In the genomic region with DNA sequence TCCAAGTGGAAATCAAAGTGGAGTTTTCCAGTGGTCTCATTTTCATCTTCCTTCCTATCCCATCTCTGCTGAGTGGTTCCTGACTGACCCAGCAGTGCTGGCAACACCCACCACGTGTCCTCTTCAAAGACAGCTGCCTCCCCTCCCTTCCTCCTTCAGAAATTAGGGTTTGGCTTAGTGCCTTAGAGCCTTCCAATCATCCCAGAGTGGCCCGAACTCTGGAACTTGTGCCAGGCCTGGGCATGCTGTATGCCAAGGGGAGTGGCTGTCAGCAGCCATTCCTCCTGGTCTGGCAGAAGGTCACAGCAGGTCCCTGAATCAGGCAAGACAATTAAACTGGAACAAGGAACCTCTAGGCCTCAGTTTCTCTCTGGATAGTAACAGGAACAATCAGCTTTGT, we compare ENCODE assay signal across 11 mouse cellular contexts. TPM values are rescaled to one million over a fixed set of nuclear protein-coding genes. Genes with fewer than 3 reads are reported as not detected.
A peak's percentile ranks its signal among the peaks of the same experiment; 100 is the strongest.
DNase-seq lines count a peak whose midpoint lies in the region; ATAC-seq lines count a peak whose summit lies in the region.
"Had no signal": no experiment of that assay in that cellular context is flagged by ENCODE, and none has a peak within 500 bp of the region (broad histone marks: within the 10 kb centered on the region; RNA-seq: fewer than 3 reads in every experiment).

No protein-coding gene starts in this region.

- DNase-seq in heart, adult 8-10 months (ENCODE audit: low spot score), result peak; percentile 65
- no peak for DNase-seq in heart, embryonic 10.5 days (ENCODE audit: low spot score)
- peak; percentile 73 for DNase-seq in Muller cell, postnatal 12 days (ENCODE audit: inconsistent ontology term)
- peak; percentile 78 to 89 for DNase-seq in cerebellum, adult 18-20 months
- DNase-seq in kidney, postnatal 36 days, result peak; percentile 71 to 73
- no peak for DNase-seq in retina, postnatal 1 day
- DNase-seq in frontal cortex, postnatal 36 days (ENCODE audit: low spot score in 2 of 2), result no peak

- H3K36me3 ChIP-seq in heart, embryonic 10.5 days, result no peaks in the 10 kb centered on the region
- H3K36me3 ChIP-seq in intestine, embryonic 16.5 days (ENCODE audit: control insufficient read depth, insufficient read depth, low read length), result no peaks in the 10 kb centered on the region
- H3K36me3 ChIP-seq: limb, embryonic 15.5 days had no signal

- no peak overlapping the region for H3K27ac ChIP-seq in heart, embryonic 10.5 days
- no peak overlapping the region for H3K27ac ChIP-seq in intestine, embryonic 16.5 days (ENCODE audit: low read length)
- H3K27ac ChIP-seq: limb, embryonic 15.5 days had no signal

- no peaks in the 10 kb centered on the region for H3K9me3 ChIP-seq in heart, embryonic 10.5 days
- no peaks in the 10 kb centered on the region for H3K9me3 ChIP-seq in intestine, embryonic 16.5 days (ENCODE audit: control insufficient read depth, low read length)
- H3K9me3 ChIP-seq: limb, embryonic 15.5 days had no signal

- H3K9ac ChIP-seq in intestine, embryonic 16.5 days (ENCODE audit: low read depth, low read length), result no peak overlapping the region
- H3K9ac ChIP-seq: limb, embryonic 15.5 days had no signal

- peaks cover 34% of the 10 kb centered on the region for H3K4me1 ChIP-seq in heart, embryonic 10.5 days
- H3K4me1 ChIP-seq in intestine, embryonic 16.5 days (ENCODE audit: control insufficient read depth, insufficient read depth, low read length), result peaks cover 2% of the 10 kb centered on the region; the same call in 1 of the 2 replicates

- peaks cover 53% of the 10 kb centered on the region for H3K27me3 ChIP-seq in heart, embryonic 10.5 days (ENCODE audit: insufficient read depth, poor library complexity, severe bottlenecking)
- peaks cover 5% of the 10 kb centered on the region; the same call in 1 of the 2 replicates for H3K27me3 ChIP-seq in intestine, embryonic 16.5 days (replicated peaks; ENCODE audit: control insufficient read depth, insufficient read depth, low read length)
- H3K27me3 ChIP-seq: Patski had no signal

- ATAC-seq in intestine, embryonic 16.5 days, result no peak
- ATAC-seq: Patski had no signal

- H3K4me2 ChIP-seq in intestine, embryonic 16.5 days (ENCODE audit: low read depth, low read length), result no peak overlapping the region
- H3K4me2 ChIP-seq: limb, embryonic 15.5 days had no signal

- 29% methylated on average over 2 of the region's 2 CpGs for WGBS in heart, embryonic 10.5 days
- WGBS in intestine, embryonic 16.5 days, result 35% methylated on average over 2 of the region's 2 CpGs

- H3K4me3 ChIP-seq in heart, embryonic 10.5 days, result no peak overlapping the region
- H3K4me3 ChIP-seq in intestine, embryonic 16.5 days (ENCODE audit: low read length), result no peak overlapping the region
- H3K4me3 ChIP-seq: erythroblast, embryonic 14.5 days; limb, embryonic 15.5 days had no signal

RNA-seq across cellular contexts. Expression of a gene that starts 3.1 kb away (rescaled TPM):
- 1 to 10 TPM; 2.4 to 5.4 (median 3.6) TPM for total RNA-seq in heart, adult 8-10 months (2022)
- 1.9 and 3.1 TPM in 2 replicates for polyA plus RNA-seq in heart, embryonic 10.5 days (2016; fragmentation: Nextera tagmentation; extraction: Ambion mirVana)
- polyA plus RNA-seq in intestine, embryonic 16.5 days (2015; fragmentation: Nextera tagmentation; extraction: Ambion mirVana), result 1.3 and 2.0 TPM in 2 replicates
- polyA plus RNA-seq: erythroblast, embryonic 14.5 days had no signal

RNA-seq across cellular contexts. Expression of a gene that starts 6.9 kb away (rescaled TPM):
- total RNA-seq in heart, adult 8-10 months (2022), result 10 to 100 TPM; 35.5 to 42.1 (median 38.4) TPM
- polyA plus RNA-seq in heart, embryonic 10.5 days (2016; fragmentation: Nextera tagmentation; extraction: Ambion mirVana), result 8.0 and 8.6 TPM in 2 replicates
- 8.3 and 10.0 TPM in 2 replicates for polyA plus RNA-seq in intestine, embryonic 16.5 days (2015; fragmentation: Nextera tagmentation; extraction: Ambion mirVana)

RNA-seq across cellular contexts. Expression of a gene that starts 28.5 kb away (rescaled TPM):
- total RNA-seq in heart, adult 8-10 months (2022), result not detected
- polyA plus RNA-seq in heart, embryonic 10.5 days (2016; fragmentation: Nextera tagmentation; extraction: Ambion mirVana), result 1.5 and 1.9 TPM in 2 replicates
- polyA plus RNA-seq in intestine, embryonic 16.5 days (2015; fragmentation: Nextera tagmentation; extraction: Ambion mirVana), result 0.97 and 1.5 TPM in 2 replicates
- polyA plus RNA-seq: erythroblast, embryonic 14.5 days had no signal

RNA-seq across cellular contexts. Expression of a gene that starts 36.7 kb away (rescaled TPM):
- total RNA-seq in heart, adult 8-10 months (2022), result not detected
- 0.17 and 0.18 TPM in 2 replicates for polyA plus RNA-seq in heart, embryonic 10.5 days (2016; fragmentation: Nextera tagmentation; extraction: Ambion mirVana)
- 0.06 and 0.13 TPM in 2 replicates for polyA plus RNA-seq in intestine, embryonic 16.5 days (2015; fragmentation: Nextera tagmentation; extraction: Ambion mirVana)
- polyA plus RNA-seq: erythroblast, embryonic 14.5 days; Patski had no signal

RNA-seq across cellular contexts. Expression of a gene that starts 56.0 kb away (rescaled TPM):
- not detected for total RNA-seq in heart, adult 8-10 months (2022)
- polyA plus RNA-seq in heart, embryonic 10.5 days (2016; fragmentation: Nextera tagmentation; extraction: Ambion mirVana), result not detected in 2 replicates
- not detected in 2 replicates for polyA plus RNA-seq in intestine, embryonic 16.5 days (2015; fragmentation: Nextera tagmentation; extraction: Ambion mirVana)
- polyA plus RNA-seq: erythroblast, embryonic 14.5 days; limb, embryonic 15.5 days; Patski had no signal

Comparison
In these comparisons a context has a peak if more than half of its experiments do, and no peak if none do; other contexts are left out.
1. DNase-seq: peak in heart, adult 8-10 months (single experiment), Muller cell, postnatal 12 days (single experiment), cerebellum, adult 18-20 months (2 of 2) and kidney, postnatal 36 days (2 of 2); none in heart, embryonic 10.5 days (single experiment), retina, postnatal 1 day (single experiment) and frontal cortex, postnatal 36 days (0 of 2).